Mouse (Mus musculus): ENCODE results near the gene Kcns1.

GRCm38 (mm10) chr2:164156158-164156557 lies 14.8 kb downstream of the Kcns1 start:
- TF ChIP-seq JUND (conservative IDR thresholded peaks at IDR 0.05; ENCODE audit: low read depth, low read length) (no peak), POLR2A (IDR thresholded peaks at IDR 0.05; ENCODE audit: low read depth, low read length) (no peak), BHLHE40 (IDR thresholded peaks at IDR 0.05; ENCODE audit: low read depth, low read length) (no peak), CTCF (conservative IDR thresholded peaks at IDR 0.05 in 1 of 2, IDR thresholded peaks at IDR 0.05 in 1 of 2; ENCODE audit: low read depth in 2 of 2, low read length in 2 of 2) (no peak), UBTF (IDR thresholded peaks at IDR 0.05; ENCODE audit: low read depth, low read length) (no peak), POLR2AphosphoS2 (IDR thresholded peaks at IDR 0.05; ENCODE audit: low read depth, low read length) (0 out of 2 replicates have a peak, but pooled peaks have one; percentile 27), HCFC1 (IDR thresholded peaks at IDR 0.05; ENCODE audit: low read depth, low read length) (no peak), MAX (IDR thresholded peaks at IDR 0.05; ENCODE audit: low read length) (no peak), MAFK (IDR thresholded peaks at IDR 0.05; ENCODE audit: insufficient replicate concordance, low read length) (no peak), SIN3A (IDR thresholded peaks at IDR 0.05; ENCODE audit: low read length) (no peak), USF1 (IDR thresholded peaks at IDR 0.05; ENCODE audit: low read depth, low read length) (no peak), ETS1 (conservative IDR thresholded peaks at IDR 0.05; ENCODE audit: low read depth, low read length) (no peak), TCF12 (IDR thresholded peaks at IDR 0.05; ENCODE audit: low read depth, low read length) (no peak), MAZ (IDR thresholded peaks at IDR 0.05; ENCODE audit: low read depth, low read length) (no peak)
